Mouse (Mus musculus) heart, postnatal 0 days (tissue): ENCODE measurements around the gene Crb1. TPM values are rescaled to one million over a fixed set of nuclear protein-coding genes. Genes with fewer than 3 reads are reported as not detected.
A peak's percentile ranks its signal among the peaks of the same experiment; 100 is the strongest.

Experiments
- ATAC-seq: fragments of 200-750 bp; cut with Nextera tagmentation; 2 replicates; pipeline ENCODE4 v1.8.0; 2017; ENCODE audit warnings: low read depth, moderate number of reproducible peaks, moderate library complexity; ENCODE audit not compliant: insufficient read depth
- DNase-seq: peaks from one replicate; pipeline ENCODE4 v3.0.0-alpha.2; 2016; ENCODE audit warnings: low spot score
- H3K27ac ChIP-seq: fragments of 300-500 bp; sonication (generic); 2 replicates; pipeline ENCODE4 v1.5.1; 2014; ENCODE audit warnings: low read depth, mild to moderate bottlenecking
- H3K27me3 ChIP-seq: fragments of 300-500 bp; sonication (generic); 2 replicates; pipeline ENCODE4 v1.6.1; 2014; ENCODE audit warnings: low read length, mixed read lengths; ENCODE audit not compliant: control insufficient read depth, insufficient read depth
- H3K36me3 ChIP-seq: fragments of 300-500 bp; sonication (generic); replicated peaks from 2 replicates; pipeline ENCODE4 v1.6.1; 2014; ENCODE audit warnings: low read length, mixed read lengths; ENCODE audit not compliant: control insufficient read depth, insufficient read depth
- H3K4me1 ChIP-seq: fragments of 300-500 bp; sonication (generic); 2 replicates; pipeline ENCODE4 v1.6.1; 2014; ENCODE audit warnings: antibody characterized with exemption; ENCODE audit not compliant: control insufficient read depth, insufficient read depth
- H3K4me2 ChIP-seq: fragments of 300-500 bp; sonication (generic); 2 replicates; pipeline ENCODE4 v1.6.1; 2014; ENCODE audit warnings: low read depth, mild to moderate bottlenecking, low read length, moderate library complexity
- H3K4me3 ChIP-seq: fragments of 300-500 bp; sonication (generic); 2 replicates; pipeline ENCODE4 v1.5.1; 2014; ENCODE audit warnings: low read depth, low read length
- H3K9ac ChIP-seq: fragments of 300-500 bp; sonication (generic); replicated peaks from 2 replicates; pipeline ENCODE4 v1.6.1; 2014; ENCODE audit warnings: low read depth, low read length, mixed read lengths
- H3K9me3 ChIP-seq: fragments of 300-500 bp; sonication (generic); replicated peaks from 2 replicates; pipeline ENCODE4 v1.6.1; 2016; ENCODE audit warnings: low read length; ENCODE audit not compliant: control insufficient read depth
- CTCF ChIP-seq: IDR thresholded peaks from 2 replicates; pipeline ENCODE4 v1.5.1; 2016; ENCODE audit warnings: antibody characterized with exemption, control low read depth, low read depth
- EP300 ChIP-seq: IDR thresholded peaks from 2 replicates; pipeline ENCODE4 v1.6.1; 2016; ENCODE audit warnings: antibody characterized with exemption, low read depth
- WGBS: fragments of 180-500 bp; shearing (Covaris S2); extraction: QIAGEN DNeasy Blood & Tissue Kit; methylation state at CpG from one replicate; pipeline ENCODE4 v1.1.7; 2014; 5-methylcytosine and 5-hydroxymethylcytosine counted together
- polyA plus RNA-seq: library from polyadenylated mRNA; unstranded; fragments of >200 nt; fragmentation: Nextera tagmentation; extraction: Ambion mirVana; gene quantifications from 2 replicates; pipeline ENCODE4 v1.2.1, GENCODE M21; 2015
- total RNA-seq: library from RNA; depleted of rRNA; stranded (reverse); fragments of >200 nt; gene quantifications from 2 replicates; pipeline ENCODE4 v1.2.3, GENCODE M21; 2014; ENCODE audit warnings: low replicate concordance

Crb1 gene
- total and polyA plus RNA-seq, 2 experiments from 2014 or later: 0.12 to 0.38 TPM

- Histone ChIP-seq H3K9ac (no peak overlapping the region), H3K27me3 (no peaks in the 10 kb centered on the region), H3K9me3 (no peaks in the 10 kb centered on the region), H3K4me3 (no peak overlapping the region), H3K4me2 (no peak overlapping the region), H3K4me1 (no peaks in the 10 kb centered on the region), H3K36me3 (no peaks in the 10 kb centered on the region), H3K27ac (no peak overlapping the region)
- DNase-seq: no peak
- no peak for TF ChIP-seq EP300
- TF ChIP-seq CTCF: no peak
- 35% methylated on average over 2 of the region's 2 CpGs for WGBS
- no peak for ATAC-seq
These were observed 14.8 kb upstream of the Crb1 start for GRCm38 (mm10) chr1:139391747-139392146.

GRCm38 (mm10) chr1:139379621-139379984, 2.7 kb upstream of the Crb1 start:
- no peak overlapping the region for H3K9ac ChIP-seq
- peak; percentile 90 for ATAC-seq
- no peaks in the 10 kb centered on the region for H3K4me1 ChIP-seq
- peak; percentile 10 for DNase-seq
- H3K27ac ChIP-seq: no peak overlapping the region
- 16% methylated on average over 4 of the region's 4 CpGs for WGBS
- H3K27me3 ChIP-seq: no peaks in the 10 kb centered on the region
- no peaks in the 10 kb centered on the region for H3K36me3 ChIP-seq
- H3K4me3 ChIP-seq: no peak overlapping the region
- H3K4me2 ChIP-seq: 0 out of 2 replicates have a peak overlapping the region, but pooled peaks have one; percentile 3
- H3K9me3 ChIP-seq: no peaks in the 10 kb centered on the region
- TF ChIP-seq CTCF (no peak), EP300 (no peak)

- Histone ChIP-seq H3K4me1 (no peaks in the 10 kb centered on the region), H3K9me3 (no peaks in the 10 kb centered on the region), H3K27ac (no peak overlapping the region), H3K9ac (no peak overlapping the region), H3K4me3 (no peak overlapping the region), H3K27me3 (no peaks in the 10 kb centered on the region), H3K36me3 (no peaks in the 10 kb centered on the region), H3K4me2 (0 out of 2 replicates have a peak overlapping the region, but pooled peaks have one; percentile 3)
- TF ChIP-seq CTCF: 0 out of 2 replicates have a peak, but pooled peaks have one; percentile 8
- TF ChIP-seq EP300: no peak
- 12% methylated on average over 11 of the region's 11 CpGs for WGBS
- DNase-seq (peak; percentile 6), ATAC-seq (peak; percentile 78)
These were observed 2.1 kb upstream of the Crb1 start for GRCm38 (mm10) chr1:139378861-139379620.

GRCm38 (mm10) chr1:139375900-139376299, 1.0 kb downstream of the Crb1 start:
- H3K9me3 ChIP-seq: no peaks in the 10 kb centered on the region
- no peaks in the 10 kb centered on the region for H3K27me3 ChIP-seq
- H3K9ac ChIP-seq: no peak overlapping the region
- ATAC-seq (no peak), DNase-seq (no peak)
- H3K36me3 ChIP-seq: no peaks in the 10 kb centered on the region
- H3K4me3 ChIP-seq: no peak overlapping the region
- H3K27ac ChIP-seq: no peak overlapping the region
- H3K4me1 ChIP-seq: no peaks in the 10 kb centered on the region
- TF ChIP-seq CTCF (no peak), EP300 (no peak)
- 45% methylated on average over 6 of the region's 6 CpGs for WGBS
- H3K4me2 ChIP-seq: no peak overlapping the region

GRCm38 (mm10) chr1:139371341-139371740, 5.6 kb downstream of the Crb1 start:
- no peaks in the 10 kb centered on the region for H3K4me1 ChIP-seq
- no peaks in the 10 kb centered on the region for H3K9me3 ChIP-seq
- no peak overlapping the region for H3K4me3 ChIP-seq
- WGBS: 65% methylated on average over 6 of the region's 6 CpGs
- H3K4me2 ChIP-seq: no peak overlapping the region
- no peak overlapping the region for H3K27ac ChIP-seq
- no peak for TF ChIP-seq CTCF
- no peak for TF ChIP-seq EP300
- DNase-seq (no peak), ATAC-seq (no peak)
- H3K9ac ChIP-seq: no peak overlapping the region
- no peaks in the 10 kb centered on the region for H3K27me3 ChIP-seq
- H3K36me3 ChIP-seq: no peaks in the 10 kb centered on the region

- 35% methylated on average over 4 of the region's 4 CpGs for WGBS
- no peaks in the 10 kb centered on the region for H3K27me3 ChIP-seq
- no peaks in the 10 kb centered on the region for H3K36me3 ChIP-seq
- ATAC-seq (no peak), DNase-seq (no peak)
- no peaks in the 10 kb centered on the region for H3K9me3 ChIP-seq
- no peak overlapping the region for H3K9ac ChIP-seq
- TF ChIP-seq CTCF (no peak), EP300 (no peak)
- H3K4me3 ChIP-seq: no peak overlapping the region
- no peaks in the 10 kb centered on the region for H3K4me1 ChIP-seq
- no peak overlapping the region for H3K4me2 ChIP-seq
- H3K27ac ChIP-seq: no peak overlapping the region
These were observed 28.3 kb downstream of the Crb1 start for GRCm38 (mm10) chr1:139348566-139348965.
